Mouse (Mus musculus) urinary bladder, adult 18-20 months (tissue): ENCODE data around the gene C87977.
"Not testable (repeated sequence)": the region's sequence is repeated elsewhere in the genome, so short reads cannot be mapped to it uniquely, and the experiment has no call there.

Experiments used
- DNase-seq, 2 experiments: peaks; one replicate each; pipeline ENCODE4 v3.0.0; 2022; ENCODE audit warnings: low spot score in 2 of 2, mixed read lengths in 2 of 2

C87977 gene

DNA sequence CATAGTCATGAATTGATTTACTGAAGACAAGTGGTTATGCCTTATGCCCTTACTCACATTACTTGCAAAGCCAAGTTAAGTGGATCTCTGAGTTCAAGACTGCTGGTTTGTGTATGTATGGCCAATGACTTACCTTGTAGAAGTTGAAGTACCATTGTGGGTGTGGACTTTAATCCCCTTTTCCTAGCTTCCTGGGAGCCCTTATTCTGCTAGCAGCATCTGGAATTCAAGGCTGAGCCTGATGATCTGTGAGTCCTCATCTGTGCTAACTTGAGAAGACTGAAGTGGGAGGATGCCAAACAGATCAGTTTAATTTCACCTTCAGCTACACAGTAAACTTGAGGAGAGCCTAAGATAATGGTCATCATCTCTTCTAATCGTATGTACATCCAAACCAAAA lies at the start of gene C87977:
Gene C87977, minus strand, starts transcription at position 101 of the 400 bp plus-strand sequence.
- DNase-seq: not testable (repeated sequence)

DNA sequence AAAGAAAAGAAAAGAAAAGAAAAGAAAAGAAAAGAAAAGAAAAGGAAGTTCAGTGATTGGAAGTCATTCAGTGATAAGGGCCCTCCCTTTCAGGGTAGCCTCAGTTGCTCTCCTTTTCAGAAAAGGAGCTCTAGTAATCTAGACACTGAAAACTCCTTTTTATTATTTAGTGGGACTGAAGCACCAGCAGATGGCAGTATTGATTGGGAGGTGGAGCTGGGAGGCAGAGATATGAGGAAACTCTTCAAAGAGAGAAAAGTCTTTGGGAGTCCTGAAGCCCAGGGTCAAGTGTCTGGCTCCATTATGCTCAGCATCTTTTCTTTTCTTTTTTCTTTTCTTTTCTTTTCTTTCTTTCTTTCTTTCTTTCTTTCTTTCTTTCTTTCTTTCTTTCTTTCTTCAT lies 41.6 kb upstream of the C87977 start:
- not testable (repeated sequence) for DNase-seq

DNA sequence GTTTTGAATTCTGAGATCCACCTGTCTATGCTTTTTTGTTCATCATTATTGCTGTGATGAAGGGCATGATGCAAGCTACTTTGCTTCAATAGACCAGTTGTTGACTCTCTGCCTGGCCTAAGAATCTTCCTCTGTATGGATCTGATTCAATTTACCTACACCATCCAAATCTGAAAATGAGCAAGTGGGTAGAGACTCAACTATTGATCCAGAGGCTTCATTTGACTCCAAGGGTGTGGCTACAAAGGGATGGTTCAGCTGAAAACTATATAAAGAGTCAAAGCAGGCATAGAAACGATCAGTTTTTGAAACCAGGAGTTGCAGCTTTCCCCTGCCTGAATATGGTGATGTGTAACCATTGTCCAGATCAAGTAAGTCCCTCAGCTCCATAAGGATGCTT lies 22.7 kb downstream of the C87977 start, which contains the start of gene Oog2:
Gene Oog2, plus strand, starts transcription at position 301 of the 400 bp plus-strand sequence.
- no peak for DNase-seq

DNA sequence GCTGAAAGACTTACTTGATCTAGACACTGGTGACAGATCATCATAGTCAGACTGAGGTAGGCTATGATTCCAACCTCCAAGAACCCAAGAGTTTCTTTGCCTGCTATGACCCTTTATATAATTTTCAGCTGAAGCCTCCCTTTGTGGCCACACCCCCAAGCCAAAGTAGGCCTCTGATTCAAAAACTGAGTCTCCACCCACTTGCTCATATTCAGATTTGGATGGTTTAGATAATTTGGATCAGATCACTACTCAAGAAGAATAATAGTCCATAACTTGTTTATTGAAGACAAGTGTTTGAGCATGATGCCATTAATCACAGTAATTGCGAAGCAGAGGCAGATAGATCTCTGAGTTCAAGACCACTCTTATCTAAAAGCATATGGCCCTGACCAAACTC lies 50.6 kb downstream of the C87977 start, which contains the start of gene Oog3:
Gene Oog3, minus strand, starts transcription at position 101 of the 400 bp plus-strand sequence.
- no peak for DNase-seq
